Mouse (Mus musculus) neural tube, embryonic 10.5 days (tissue): Measurements from ENCODE around the gene Mss51.

ENCODE experiments used
- DNase-seq: peaks from one replicate; pipeline ENCODE4 v3.0.0-alpha.2; 2017; ENCODE audit warnings: low spot score; ENCODE audit errors: extremely low spot score

Mss51 gene

DNA sequence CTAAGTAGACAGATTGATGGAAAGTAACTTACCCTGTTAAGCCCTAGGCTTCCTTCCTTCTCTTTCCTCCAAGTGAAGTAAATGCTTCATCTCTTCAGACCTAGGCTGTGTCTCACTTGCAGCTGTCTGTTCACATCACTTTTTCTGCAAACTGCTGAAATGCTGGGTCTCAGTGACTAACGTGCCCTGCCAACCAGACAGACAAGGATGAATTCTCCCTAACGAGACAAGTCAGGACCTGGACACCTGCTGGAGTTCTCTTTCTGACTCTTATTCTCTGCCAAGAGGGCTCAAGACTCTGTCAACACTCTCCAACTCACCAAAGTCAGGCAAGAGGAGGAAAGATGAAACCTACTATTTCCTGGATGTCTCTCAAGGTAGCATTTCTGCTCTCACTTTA lies at the start of gene Mss51:
Mss51 (minus strand) TSS at position 299 of the 400 bp plus-strand sequence.
- DNase-seq: no peak

DNA sequence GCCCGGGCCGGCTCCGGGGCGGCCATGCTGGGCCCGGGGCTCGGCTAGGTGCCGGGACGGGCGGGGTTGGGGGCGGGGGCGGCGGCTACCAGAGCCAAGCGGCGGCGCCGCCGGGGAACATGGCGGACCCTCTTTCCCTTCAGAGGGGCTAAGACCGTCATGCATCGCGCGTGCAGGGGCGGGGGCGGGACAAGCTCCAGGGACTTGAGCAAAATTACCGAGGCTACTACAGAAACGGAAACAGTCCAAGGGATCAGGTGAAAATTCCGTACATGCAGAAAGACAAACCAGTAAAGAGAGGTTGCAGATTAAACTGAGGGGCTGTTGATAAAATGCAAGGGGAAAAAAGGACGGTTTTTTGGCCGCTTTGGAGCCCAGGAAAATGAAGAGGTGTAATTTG lies 49.7 kb upstream of the Mss51 start, which contains the start of gene Ppp3cb:
Ppp3cb (minus strand) TSS at position 159 of the 400 bp plus-strand sequence.
- DNase-seq: peak; percentile 91

DNA sequence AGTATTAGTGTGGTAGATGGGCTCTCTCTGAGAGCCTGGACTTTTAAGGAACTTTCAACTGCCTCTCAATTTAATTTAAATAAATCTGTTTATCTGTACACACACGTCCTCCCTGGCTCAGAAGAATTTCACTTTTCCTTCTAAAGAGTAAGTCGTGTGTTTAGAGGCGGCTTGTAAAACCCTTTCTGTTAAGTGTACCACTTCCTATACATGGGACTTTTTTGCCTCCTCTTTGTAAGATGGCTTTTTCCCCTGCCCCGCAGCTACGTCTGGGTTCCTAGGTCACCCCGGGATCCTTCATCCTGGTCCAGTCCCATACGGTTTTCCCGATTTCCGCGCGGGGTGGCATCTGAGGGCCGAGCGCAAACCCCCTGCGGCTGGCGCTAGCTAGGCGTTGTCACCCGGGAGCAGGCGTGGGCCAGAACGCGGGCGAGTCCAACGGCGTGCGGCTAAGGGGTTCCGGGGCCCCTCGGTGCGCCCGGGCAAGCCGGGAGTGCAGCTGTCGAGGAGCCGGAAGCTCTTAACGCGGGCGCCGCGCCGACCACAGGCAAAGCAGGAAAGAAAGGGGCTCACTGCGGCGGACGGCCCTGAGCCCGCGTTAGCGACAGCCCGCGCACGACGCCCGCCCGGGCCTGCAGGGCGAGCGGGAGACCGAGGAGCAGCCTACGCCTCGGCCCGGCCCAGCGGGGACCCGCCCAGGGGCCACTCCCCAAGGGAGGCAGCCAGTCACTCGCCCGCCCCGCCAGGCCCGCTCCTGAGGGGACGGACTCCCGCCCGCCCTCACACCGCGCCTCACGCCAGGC lies 49.0 kb upstream of the Mss51 start:
- peak; percentile 91 for DNase-seq

GRCm38 (mm10) chr14:20544467-20545411 lies 48.0 kb upstream of the Mss51 start:
- DNase-seq: no peak

DNA sequence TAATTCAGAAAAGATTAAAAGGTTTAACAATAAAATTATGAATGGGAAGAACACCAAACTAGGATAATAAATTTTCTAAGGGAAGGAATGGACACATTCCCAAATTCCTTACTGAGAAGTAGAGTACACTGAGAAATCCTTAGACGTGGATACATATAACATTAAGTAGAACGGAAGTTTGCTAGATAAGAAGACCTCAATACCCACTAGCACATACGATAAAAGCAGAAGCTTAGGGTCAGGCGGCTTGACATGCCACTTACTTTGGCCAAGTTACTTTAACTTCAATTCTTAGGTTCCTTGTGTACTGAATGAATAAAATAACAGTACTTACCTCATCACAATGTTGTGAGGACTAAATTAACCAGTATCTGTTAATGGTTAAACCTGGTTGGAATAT lies 32.9 kb upstream of the Mss51 start:
- no peak for DNase-seq

DNA sequence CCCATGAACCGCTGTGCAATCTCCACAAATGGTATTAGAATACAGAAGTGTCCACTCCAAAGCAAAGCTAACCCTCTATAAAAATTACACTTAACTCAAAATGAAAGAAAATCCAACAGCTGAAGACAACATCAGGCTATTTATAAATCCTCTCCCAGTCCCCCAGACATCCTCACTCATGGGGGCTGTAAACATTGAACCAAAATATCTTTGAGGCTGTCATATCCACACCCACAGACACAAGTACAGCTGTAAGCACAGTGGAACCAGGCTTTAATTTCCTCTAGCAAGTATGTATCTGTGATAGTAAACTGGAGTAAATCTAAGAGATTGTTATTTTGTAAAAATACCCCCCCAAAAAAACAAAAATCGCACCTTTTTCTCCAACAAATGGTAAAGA lies 23.5 kb upstream of the Mss51 start:
- no peak for DNase-seq

- DNase-seq: no peak
Measured at GRCm38 (mm10) chr14:20508424-20508823, 11.7 kb upstream of the Mss51 start.

DNA sequence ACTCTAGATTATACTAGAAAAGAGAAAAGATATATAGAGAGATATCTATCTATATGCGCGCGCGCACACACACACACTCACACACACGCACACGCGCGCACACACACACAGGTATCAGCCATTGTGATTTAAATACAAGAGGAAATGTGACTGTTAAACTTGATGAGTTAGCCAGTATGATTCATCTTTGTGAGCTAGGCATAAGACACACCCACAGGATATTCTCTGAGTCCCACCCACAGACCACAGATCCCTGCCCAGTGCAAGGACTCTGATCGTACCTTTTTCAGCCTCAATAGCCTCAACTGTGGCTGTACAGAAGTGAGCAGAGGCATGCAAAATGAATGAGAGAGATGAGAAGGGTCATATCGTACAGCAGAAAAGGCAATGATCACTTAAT lies 6.3 kb upstream of the Mss51 start:
- no peak for DNase-seq

GRCm38 (mm10) chr14:20499982-20500381 lies 3.3 kb upstream of the Mss51 start:
- no peak for DNase-seq

DNA sequence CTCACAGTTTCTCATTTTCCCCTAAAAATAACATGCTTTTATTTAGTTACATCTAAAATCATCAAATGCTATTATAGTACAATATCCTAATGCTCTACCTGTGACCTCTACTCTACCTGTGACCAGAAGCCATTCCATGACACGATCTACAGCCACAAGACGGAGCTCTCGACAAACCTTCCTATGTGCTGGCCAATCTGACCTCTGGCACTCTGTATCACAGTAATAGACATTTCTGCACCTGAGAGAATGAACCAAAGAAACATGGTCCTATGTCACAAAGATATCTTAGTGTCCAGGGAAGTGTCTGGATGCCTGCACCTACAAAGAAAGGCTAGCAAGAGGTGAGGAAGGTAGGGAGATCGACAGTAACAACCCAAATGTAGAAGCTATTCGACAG lies 10.7 kb downstream of the Mss51 start:
- no peak for DNase-seq

GRCm38 (mm10) chr14:20482051-20482751 lies 14.5 kb downstream of the Mss51 start:
- DNase-seq: no peak

GRCm38 (mm10) chr14:20481211-20481610 lies 15.5 kb downstream of the Mss51 start:
- no peak for DNase-seq

DNA sequence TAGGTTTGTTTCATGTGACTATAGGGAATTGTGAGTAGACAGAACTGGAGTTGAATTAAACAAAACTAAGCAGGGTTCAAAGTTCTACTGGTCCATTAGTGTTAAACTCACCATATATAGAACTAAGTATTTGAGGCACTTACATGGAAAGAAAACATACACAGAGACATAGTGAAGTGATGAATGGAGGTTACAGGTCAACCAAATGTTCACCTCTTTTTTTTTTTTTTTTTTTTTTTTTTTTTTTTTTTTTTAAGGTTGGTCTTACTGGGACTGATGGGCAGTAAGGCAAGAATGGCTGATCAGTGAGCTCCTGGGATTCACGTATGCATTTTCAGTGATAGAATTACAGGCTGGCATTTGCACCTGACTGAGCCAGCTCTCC lies 16.5 kb downstream of the Mss51 start:
- no peak for DNase-seq

GRCm38 (mm10) chr14:20479291-20480194 lies 17.2 kb downstream of the Mss51 start, which contains the start of gene Anxa7:
Anxa7 (minus strand) TSS chr14:20480133.
- DNase-seq: peak; percentile 78

GRCm38 (mm10) chr14:20478801-20479200 lies 17.9 kb downstream of the Mss51 start:
- DNase-seq: no peak

DNA sequence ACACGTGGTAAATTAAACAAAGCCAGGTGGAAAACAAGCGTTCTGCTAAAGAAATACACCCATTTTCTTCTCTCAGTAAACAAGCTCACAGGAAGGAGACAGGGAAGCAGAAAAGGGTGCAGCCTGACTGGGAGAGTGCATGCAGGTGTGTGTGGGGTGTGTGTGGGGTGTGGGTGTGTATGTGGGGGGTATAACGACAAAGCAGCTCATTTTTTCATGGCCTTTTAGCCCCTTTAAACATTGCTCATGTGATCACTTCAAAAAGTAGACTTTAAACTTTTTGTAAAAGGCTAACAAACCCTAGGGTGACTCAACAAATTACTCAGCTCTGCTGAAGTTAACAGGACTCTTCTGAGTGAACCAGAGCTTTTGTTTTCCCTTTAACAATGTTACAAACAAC lies 18.3 kb downstream of the Mss51 start:
- no peak for DNase-seq

- no peak for DNase-seq
Measured at GRCm38 (mm10) chr14:20477261-20478025, 19.3 kb downstream of the Mss51 start.

DNA sequence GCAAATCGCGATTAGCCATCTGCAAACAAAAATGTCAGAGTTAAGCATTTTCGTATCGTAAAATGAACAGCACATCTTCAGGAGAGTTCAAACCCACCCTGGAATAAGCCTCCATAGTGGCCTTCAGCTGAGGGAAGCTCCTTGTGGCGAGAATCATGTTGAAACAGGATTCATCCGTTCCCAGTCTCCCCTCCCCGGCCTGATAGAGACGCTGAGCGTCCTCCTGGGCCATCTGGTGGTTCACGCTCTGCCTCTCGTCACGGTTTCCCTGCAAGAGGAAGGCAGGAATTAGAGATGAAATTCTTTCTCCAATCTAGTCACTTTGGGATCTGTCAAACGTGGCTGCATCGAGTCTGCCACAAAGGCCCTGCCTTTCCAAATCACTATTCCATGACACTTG lies 36.5 kb downstream of the Mss51 start:
- DNase-seq: no peak

DNA sequence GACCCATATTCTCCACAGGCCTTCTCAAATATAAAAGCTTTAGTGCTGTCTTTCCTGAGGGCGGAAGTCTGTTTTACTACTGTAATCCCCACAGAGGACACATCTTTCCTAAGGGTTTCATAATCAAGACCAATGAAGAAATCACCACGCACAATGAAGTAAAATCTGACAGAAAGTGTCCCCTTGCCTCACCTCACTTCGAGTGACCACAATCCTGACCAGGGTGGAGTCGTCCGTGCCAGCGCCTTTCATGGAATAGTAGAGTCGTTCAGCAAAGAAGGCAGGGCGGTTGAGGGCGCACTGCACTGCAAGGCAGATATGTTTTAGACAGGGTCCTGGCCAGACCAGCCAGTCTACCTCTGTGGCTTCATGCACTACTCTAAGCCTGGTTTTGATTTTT lies 38.3 kb downstream of the Mss51 start:
- no peak for DNase-seq

DNA sequence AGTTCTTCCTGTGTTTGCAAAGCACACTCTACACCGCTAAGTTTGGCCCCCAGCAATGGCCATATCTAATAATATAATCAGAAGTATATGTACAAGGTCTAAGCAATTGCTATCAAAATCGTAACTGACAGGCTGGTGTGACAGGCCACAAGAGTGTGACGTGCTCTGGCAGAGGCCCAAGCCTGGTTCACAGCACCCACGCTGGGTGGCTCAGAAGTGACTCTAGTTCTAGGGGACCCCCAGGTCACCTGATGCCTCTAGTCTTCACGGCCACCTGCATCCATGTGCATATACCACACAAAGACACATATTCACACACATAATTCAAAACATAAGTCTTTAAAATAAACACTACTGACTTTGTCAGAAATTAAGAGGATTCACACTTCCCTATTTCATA lies 43.8 kb downstream of the Mss51 start:
- DNase-seq: no peak
